Mouse (Mus musculus) midbrain, embryonic 10.5 days (tissue): ENCODE measurements around the gene Tnik. TPM values are rescaled to one million over a fixed set of nuclear protein-coding genes. Genes with fewer than 3 reads are reported as not detected.

Source experiments
- DNase-seq: peaks from one replicate; pipeline ENCODE4 v3.0.0-alpha.2; 2017; ENCODE audit warnings: low spot score
- H3K27ac ChIP-seq: fragments of 300-500 bp; sonication (generic); replicated peaks from 2 replicates; pipeline ENCODE4 v1.5.1; 2016; ENCODE audit warnings: mild to moderate bottlenecking
- H3K27me3 ChIP-seq: fragments of 300-500 bp; sonication (generic); 2 replicates; pipeline ENCODE4 v1.6.1; 2016; ENCODE audit warnings: low read depth, mild to moderate bottlenecking; ENCODE audit not compliant: poor library complexity, severe bottlenecking
- H3K36me3 ChIP-seq: fragments of 300-500 bp; sonication (generic); 2 replicates; pipeline ENCODE4 v1.6.1; 2016; ENCODE audit warnings: mild to moderate bottlenecking, moderate library complexity
- H3K4me1 ChIP-seq: fragments of 300-500 bp; sonication (generic); 2 replicates; pipeline ENCODE4 v1.6.1; 2016
- H3K4me3 ChIP-seq: fragments of 300-500 bp; sonication (generic); 2 replicates; pipeline ENCODE4 v1.5.1; 2016; ENCODE audit warnings: mild to moderate bottlenecking, moderate library complexity
- H3K9me3 ChIP-seq: fragments of 300-500 bp; sonication (generic); replicated peaks from 2 replicates; pipeline ENCODE4 v1.6.1; 2016; ENCODE audit warnings: mild to moderate bottlenecking
- WGBS: fragments of 180-500 bp; shearing (Covaris S2); methylation state at CpG from one replicate; pipeline ENCODE4 v1.1.7; 2016; 5-methylcytosine and 5-hydroxymethylcytosine counted together
- polyA plus RNA-seq: library from polyadenylated mRNA; unstranded; fragments of >200 nt; fragmentation: Nextera tagmentation; extraction: Ambion mirVana; gene quantifications from 2 replicates; pipeline ENCODE4 v1.2.1, GENCODE M21; 2016

The Tnik gene
- polyA plus RNA-seq, 1 experiment from 2014 or later, result 6.6 TPM

DNA sequence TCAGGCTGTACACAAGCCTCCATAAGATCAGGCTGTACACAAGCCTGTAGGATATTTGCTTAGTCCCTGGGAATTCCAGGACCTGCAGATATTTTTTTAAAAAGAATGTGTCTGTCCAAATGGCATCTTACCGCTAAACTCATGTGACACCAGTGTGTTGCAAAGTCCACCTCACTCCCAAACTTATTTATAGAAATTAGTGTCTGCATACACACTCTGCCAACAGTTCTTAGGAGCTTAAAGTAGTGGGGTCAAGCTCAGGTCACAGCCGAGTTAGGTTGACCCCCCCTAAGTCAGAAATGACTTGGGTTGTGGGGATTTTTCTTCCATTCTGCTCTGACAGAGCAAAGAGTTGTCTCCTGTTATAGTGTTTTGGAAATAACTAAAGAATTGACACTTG lies 168.4 kb downstream of the Tnik start:
- Histone ChIP-seq H3K36me3 (no peaks in the 10 kb centered on the region), H3K4me3 (no peak overlapping the region), H3K27me3 (no peaks in the 10 kb centered on the region), H3K27ac (no peak overlapping the region), H3K4me1 (no peaks in the 10 kb centered on the region), H3K9me3 (no peaks in the 10 kb centered on the region)
- DNase-seq, result no peak
- WGBS, result 85% methylated on average over 2 of the region's 2 CpGs

DNA sequence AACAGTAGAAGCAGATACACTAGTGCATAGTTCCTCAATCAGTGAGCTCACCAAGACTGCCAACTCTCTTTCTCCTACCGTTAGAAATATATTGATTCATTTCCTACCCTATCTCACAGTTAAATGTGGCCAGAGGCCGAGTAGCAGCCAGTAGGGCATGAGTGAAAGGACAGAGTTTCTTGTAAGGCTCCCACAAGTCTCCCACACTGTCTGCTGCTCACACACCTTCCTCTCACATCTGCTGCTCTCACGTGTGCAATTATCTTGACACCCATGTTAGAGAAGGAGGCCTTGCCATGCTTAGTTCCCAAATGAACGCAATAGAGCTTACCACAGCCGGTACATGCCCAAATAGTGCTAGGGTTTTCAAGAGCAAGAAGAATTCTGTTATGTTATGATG lies 169.3 kb downstream of the Tnik start:
- no peak for DNase-seq
- Histone ChIP-seq H3K27me3 (no peaks in the 10 kb centered on the region), H3K4me1 (no peaks in the 10 kb centered on the region), H3K27ac (no peak overlapping the region), H3K36me3 (no peaks in the 10 kb centered on the region), H3K4me3 (no peak overlapping the region), H3K9me3 (no peaks in the 10 kb centered on the region)
- WGBS, result 90% methylated on average over 5 of the region's 5 CpGs

DNA sequence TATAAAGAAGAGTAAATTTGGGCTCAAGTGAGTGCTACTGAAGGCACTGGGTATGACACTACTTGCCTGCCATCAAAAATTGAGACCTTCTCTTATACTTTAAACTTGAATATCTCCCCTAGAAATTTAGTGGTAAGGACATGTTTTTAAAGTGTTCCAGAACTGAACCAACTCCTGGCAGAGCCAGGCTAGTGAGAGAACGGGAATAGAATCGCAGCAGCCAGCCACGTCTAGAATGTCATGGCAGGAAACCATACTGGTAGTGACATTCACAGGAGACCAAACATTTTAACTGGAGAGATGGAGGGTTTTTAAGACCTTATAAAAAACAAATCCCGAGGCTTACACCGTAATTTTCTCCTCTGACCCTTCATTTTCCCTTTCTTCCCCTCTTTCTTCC lies 172.5 kb downstream of the Tnik start:
- WGBS, result 91% methylated on average over 5 of the region's 5 CpGs
- Histone ChIP-seq H3K27ac (no peak overlapping the region), H3K36me3 (no peaks in the 10 kb centered on the region), H3K9me3 (no peaks in the 10 kb centered on the region), H3K4me1 (no peaks in the 10 kb centered on the region), H3K27me3 (no peaks in the 10 kb centered on the region), H3K4me3 (no peak overlapping the region)
- no peak for DNase-seq

DNA sequence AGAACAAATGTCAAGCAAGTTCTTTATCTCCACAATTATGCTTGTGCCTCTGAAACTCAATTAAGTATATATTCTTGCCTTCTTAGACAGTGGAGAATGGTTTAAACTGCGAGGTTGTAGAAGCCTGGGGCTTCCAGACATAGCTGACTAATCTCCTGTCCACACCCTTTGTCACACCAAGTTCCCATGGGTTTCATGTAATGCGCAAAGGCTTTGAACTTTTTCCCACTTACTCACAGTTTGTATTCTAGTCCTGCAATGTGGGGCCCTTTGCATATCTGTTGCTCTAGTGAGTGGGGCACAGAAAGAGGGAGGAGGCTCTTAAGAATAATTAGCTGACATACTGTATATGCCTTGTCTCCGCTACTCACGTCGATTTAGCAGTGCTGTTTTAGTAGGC lies 174.4 kb downstream of the Tnik start:
- Histone ChIP-seq H3K27ac (no peak overlapping the region), H3K27me3 (no peaks in the 10 kb centered on the region), H3K9me3 (no peaks in the 10 kb centered on the region), H3K4me3 (no peak overlapping the region), H3K36me3 (no peaks in the 10 kb centered on the region), H3K4me1 (no peaks in the 10 kb centered on the region)
- no peak for DNase-seq
- 88% methylated on average over 5 of the region's 5 CpGs for WGBS

GRCm38 (mm10) chr3:28441545-28441944 lies 178.5 kb downstream of the Tnik start:
- Histone ChIP-seq H3K9me3 (no peaks in the 10 kb centered on the region), H3K4me3 (no peak overlapping the region), H3K4me1 (no peaks in the 10 kb centered on the region), H3K36me3 (no peaks in the 10 kb centered on the region), H3K27me3 (no peaks in the 10 kb centered on the region), H3K27ac (no peak overlapping the region)
- no peak for DNase-seq
- 85% methylated on average over 4 of the region's 4 CpGs for WGBS

GRCm38 (mm10) chr3:28442116-28442515 lies 179.1 kb downstream of the Tnik start:
- no peak overlapping the region for H3K27ac ChIP-seq
- no peaks in the 10 kb centered on the region for H3K9me3 ChIP-seq
- 86% methylated on average over 4 of the region's 4 CpGs for WGBS
- no peaks in the 10 kb centered on the region for H3K36me3 ChIP-seq
- DNase-seq, result no peak
- H3K4me1 ChIP-seq, result no peaks in the 10 kb centered on the region
- H3K27me3 ChIP-seq, result no peaks in the 10 kb centered on the region
- no peak overlapping the region for H3K4me3 ChIP-seq

DNA sequence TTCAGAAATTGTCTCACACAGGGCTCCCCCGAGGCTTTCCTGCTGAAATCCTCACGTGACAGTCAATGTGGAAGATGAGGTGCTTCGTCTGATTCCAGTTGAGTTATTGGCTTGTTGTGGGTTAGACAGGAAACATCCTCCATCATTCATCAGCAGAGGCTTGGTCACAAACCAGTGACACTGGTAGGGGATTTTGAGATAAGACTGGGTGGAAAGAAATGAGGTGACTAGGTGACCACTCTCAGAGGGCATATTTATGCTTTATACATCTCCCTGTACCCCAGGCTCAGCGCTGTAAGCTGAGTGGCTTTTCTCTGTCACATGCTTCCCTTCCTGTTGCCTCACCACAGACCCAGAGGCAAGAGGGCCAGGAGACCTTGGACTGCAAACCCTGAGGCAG lies 184.9 kb downstream of the Tnik start:
- Histone ChIP-seq H3K27ac (no peak overlapping the region), H3K36me3 (no peaks in the 10 kb centered on the region), H3K4me1 (no peaks in the 10 kb centered on the region), H3K4me3 (no peak overlapping the region), H3K27me3 (no peaks in the 10 kb centered on the region), H3K9me3 (no peaks in the 10 kb centered on the region)
- 90% methylated on average over 4 of the region's 4 CpGs for WGBS
- DNase-seq, result no peak

DNA sequence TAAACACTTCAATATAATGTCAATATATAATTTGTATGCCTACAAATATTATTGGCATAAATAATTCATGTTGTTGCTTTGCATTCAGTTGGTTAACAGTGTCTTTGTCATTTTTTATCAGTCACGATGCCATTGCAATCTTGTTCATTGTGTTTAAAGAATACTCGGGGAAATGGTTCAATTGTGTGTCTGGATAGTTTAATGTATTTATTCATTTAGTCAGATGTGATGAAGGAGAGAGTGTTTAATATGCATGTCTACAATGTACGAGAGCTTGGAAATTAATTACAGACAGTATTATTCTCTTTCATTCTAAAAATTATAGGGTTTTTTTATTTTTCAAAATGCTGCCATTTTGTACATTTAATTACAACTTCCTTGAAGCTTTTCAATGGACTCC lies 190.4 kb downstream of the Tnik start:
- H3K4me3 ChIP-seq, result no peak overlapping the region
- no peaks in the 10 kb centered on the region for H3K36me3 ChIP-seq
- DNase-seq, result no peak
- no peaks in the 10 kb centered on the region for H3K27me3 ChIP-seq
- H3K9me3 ChIP-seq, result no peaks in the 10 kb centered on the region
- no peaks in the 10 kb centered on the region for H3K4me1 ChIP-seq
- WGBS, result 94% methylated on average over 3 of the region's 3 CpGs
- no peak overlapping the region for H3K27ac ChIP-seq

DNA sequence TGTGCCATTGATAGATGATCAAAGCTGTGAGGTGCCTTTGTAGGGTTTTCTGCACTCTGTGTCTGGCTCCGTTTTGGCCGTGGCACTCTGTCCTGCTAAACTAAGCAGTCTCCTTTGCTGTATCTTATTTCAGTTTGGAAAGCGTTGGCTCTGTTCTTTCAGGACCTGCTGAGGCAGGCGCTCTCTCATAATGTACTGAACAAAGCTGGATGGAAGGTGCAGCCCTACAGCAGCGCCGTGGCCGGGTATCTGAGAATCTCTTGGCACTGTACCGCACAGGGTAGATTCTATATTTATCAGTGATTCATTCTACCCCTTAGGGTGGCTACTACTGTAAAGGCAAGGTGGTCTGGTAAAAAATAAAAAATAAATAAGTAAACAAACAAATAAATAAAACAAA lies 193.8 kb downstream of the Tnik start:
- H3K9me3 ChIP-seq, result no peaks in the 10 kb centered on the region
- DNase-seq, result no peak
- 88% methylated on average over 8 of the region's 8 CpGs for WGBS
- H3K4me1 ChIP-seq, result no peaks in the 10 kb centered on the region
- no peak overlapping the region for H3K27ac ChIP-seq
- H3K4me3 ChIP-seq, result no peak overlapping the region
- no peaks in the 10 kb centered on the region for H3K36me3 ChIP-seq
- H3K27me3 ChIP-seq, result no peaks in the 10 kb centered on the region

DNA sequence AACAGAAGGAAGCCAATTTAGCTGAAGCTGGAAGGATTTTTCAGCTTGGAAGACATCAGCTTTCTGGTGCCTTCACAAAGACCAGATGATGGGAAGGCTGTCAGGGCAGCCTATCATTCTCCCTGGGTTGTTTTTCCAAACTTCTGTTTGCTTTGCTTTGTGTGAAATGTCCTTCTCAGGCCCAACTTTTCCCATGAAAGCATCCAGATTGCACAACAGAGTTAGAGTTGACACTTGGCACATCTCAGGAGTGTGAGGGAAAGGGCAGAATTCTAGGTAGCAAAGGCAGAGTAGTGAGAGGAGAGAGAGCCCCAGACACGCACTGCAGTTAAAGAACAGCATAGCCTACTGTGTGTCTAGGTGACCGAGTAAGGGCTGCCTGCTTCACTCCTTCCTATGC lies 194.5 kb downstream of the Tnik start:
- H3K36me3 ChIP-seq, result no peaks in the 10 kb centered on the region
- 85% methylated on average over 2 of the region's 2 CpGs for WGBS
- DNase-seq, result no peak
- H3K4me1 ChIP-seq, result no peaks in the 10 kb centered on the region
- no peaks in the 10 kb centered on the region for H3K9me3 ChIP-seq
- H3K27me3 ChIP-seq, result no peaks in the 10 kb centered on the region
- H3K4me3 ChIP-seq, result no peak overlapping the region
- no peak overlapping the region for H3K27ac ChIP-seq

GRCm38 (mm10) chr3:28466688-28467087 lies 203.7 kb downstream of the Tnik start:
- H3K4me1 ChIP-seq, result no peaks in the 10 kb centered on the region
- 90% methylated on average over 4 of the region's 4 CpGs for WGBS
- no peak overlapping the region for H3K4me3 ChIP-seq
- H3K9me3 ChIP-seq, result no peaks in the 10 kb centered on the region
- no peak for DNase-seq
- H3K27ac ChIP-seq, result no peak overlapping the region
- no peaks in the 10 kb centered on the region for H3K36me3 ChIP-seq
- no peaks in the 10 kb centered on the region for H3K27me3 ChIP-seq

DNA sequence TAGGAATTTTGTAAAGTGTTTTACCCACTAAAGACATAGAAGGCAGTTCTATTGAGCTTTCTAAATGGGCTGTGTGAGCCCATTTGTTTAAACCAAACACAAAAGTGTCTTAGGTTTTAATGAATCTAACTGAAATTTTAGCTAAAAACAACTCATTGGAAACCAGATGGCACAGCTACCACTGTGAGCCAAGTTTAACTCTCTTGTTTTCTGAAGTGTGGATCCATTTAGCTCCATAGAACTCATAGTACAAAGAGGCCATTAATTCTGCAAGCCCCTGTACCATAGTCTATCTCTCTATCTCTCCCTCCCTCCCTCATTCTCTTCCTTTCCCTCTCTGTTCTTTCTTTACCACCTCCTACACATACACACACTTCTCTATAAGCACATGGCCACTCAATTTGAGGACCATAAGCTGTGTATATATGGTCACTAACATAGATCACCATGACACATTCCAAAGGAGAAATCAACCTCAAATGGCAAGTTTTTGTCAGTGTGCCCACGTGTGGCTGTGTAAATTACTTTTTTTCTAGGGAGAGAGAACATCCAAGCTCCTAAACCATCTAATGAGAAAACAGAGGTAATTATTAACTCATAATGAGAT lies 204.2 kb downstream of the Tnik start:
- H3K9me3 ChIP-seq, result no peaks in the 10 kb centered on the region
- DNase-seq, result no peak
- no peaks in the 10 kb centered on the region for H3K36me3 ChIP-seq
- no peaks in the 10 kb centered on the region for H3K27me3 ChIP-seq
- no peaks in the 10 kb centered on the region for H3K4me1 ChIP-seq
- H3K4me3 ChIP-seq, result no peak overlapping the region
- no peak overlapping the region for H3K27ac ChIP-seq
- WGBS, result 75% methylated on average over 1 of the region's 1 CpGs

GRCm38 (mm10) chr3:28467871-28468285 lies 204.9 kb downstream of the Tnik start:
- 84% methylated on average over 4 of the region's 4 CpGs for WGBS
- H3K4me1 ChIP-seq, result no peaks in the 10 kb centered on the region

GRCm38 (mm10) chr3:28473439-28473838 lies 210.4 kb downstream of the Tnik start:
- DNase-seq, result no peak
- H3K4me3 ChIP-seq, result no peak overlapping the region
- H3K36me3 ChIP-seq, result no peaks in the 10 kb centered on the region
- no peak overlapping the region for H3K27ac ChIP-seq
- no peaks in the 10 kb centered on the region for H3K4me1 ChIP-seq
- H3K9me3 ChIP-seq, result no peaks in the 10 kb centered on the region
- WGBS, result 74% methylated on average over 1 of the region's 1 CpGs
- no peaks in the 10 kb centered on the region for H3K27me3 ChIP-seq

More at GRCm38 (mm10) chr3:28467871-28468285, 204.9 kb downstream of the Tnik start:
- Histone ChIP-seq H3K27me3 (no peaks in the 10 kb centered on the region), H3K9me3 (no peaks in the 10 kb centered on the region), H3K4me3 (no peak overlapping the region), H3K36me3 (no peaks in the 10 kb centered on the region), H3K27ac (no peak overlapping the region)
- no peak for DNase-seq
